Mouse (Mus musculus) neural tube, embryonic 10.5 days (tissue): Measurements from ENCODE around the gene Tdrkh.
A peak's percentile ranks its signal among the peaks of the same experiment; 100 is the strongest.

Experiments used
- DNase-seq: peaks from one replicate; pipeline ENCODE4 v3.0.0-alpha.2; 2017; ENCODE audit warnings: low spot score; ENCODE audit errors: extremely low spot score

Tdrkh gene

GRCm38 (mm10) chr3:94388047-94388446 is 25.0 kb upstream of the Tdrkh start:
- DNase-seq, result no peak

DNA sequence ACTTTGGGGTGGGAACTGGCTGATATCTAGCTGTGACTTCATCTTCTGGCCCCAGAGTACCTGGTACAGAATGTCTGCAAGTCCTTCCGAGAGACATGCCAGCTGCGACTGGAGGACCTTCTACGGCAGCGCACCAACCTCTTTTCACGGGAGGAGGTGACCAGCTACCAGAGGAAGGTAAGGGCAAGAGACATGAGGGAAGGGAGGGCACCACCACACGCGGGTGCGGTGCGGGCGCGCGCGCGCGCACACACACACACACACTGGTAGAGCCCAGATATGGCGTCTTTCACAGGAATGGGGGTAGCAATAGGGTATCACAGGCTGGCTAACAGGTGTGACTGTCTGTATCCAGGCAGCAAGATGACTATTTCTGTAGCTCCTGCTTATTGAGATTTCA is 23.7 kb upstream of the Tdrkh start:
- no peak for DNase-seq

GRCm38 (mm10) chr3:94391001-94391400 is 22.1 kb upstream of the Tdrkh start:
- no peak for DNase-seq

- no peak for DNase-seq
These were observed 20.9 kb upstream of the Tdrkh start for GRCm38 (mm10) chr3:94392128-94392527.

DNA sequence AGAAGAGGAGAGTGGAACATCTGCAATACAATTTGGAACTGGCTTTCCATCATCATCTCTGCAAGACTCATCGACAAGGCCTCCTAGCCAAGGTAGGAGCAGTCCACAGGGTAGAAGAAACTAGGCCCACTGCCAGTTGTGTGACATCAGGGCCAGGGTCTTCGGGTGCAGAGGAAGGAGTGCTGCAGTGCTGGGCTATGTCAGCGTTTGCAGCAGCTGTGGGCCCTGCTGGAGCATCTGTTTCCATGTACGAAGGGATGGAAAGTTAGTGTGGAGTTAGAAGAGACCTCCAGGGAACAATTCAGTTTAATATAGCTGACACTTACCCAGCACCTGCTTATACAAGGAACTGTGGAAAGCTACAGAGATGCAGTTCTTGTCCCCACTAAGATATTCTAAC is 20.0 kb upstream of the Tdrkh start:
- DNase-seq, result no peak

- no peak for DNase-seq
These were observed 16.7 kb upstream of the Tdrkh start for GRCm38 (mm10) chr3:94396336-94396735.

GRCm38 (mm10) chr3:94396851-94397250 is 16.2 kb upstream of the Tdrkh start:
- no peak for DNase-seq

- DNase-seq, result no peak
These were observed 14.9 kb upstream of the Tdrkh start, which contains the start of gene Lingo4 for GRCm38 (mm10) chr3:94398217-94398616. Lingo4 (plus strand) TSS chr3:94398517.

DNA sequence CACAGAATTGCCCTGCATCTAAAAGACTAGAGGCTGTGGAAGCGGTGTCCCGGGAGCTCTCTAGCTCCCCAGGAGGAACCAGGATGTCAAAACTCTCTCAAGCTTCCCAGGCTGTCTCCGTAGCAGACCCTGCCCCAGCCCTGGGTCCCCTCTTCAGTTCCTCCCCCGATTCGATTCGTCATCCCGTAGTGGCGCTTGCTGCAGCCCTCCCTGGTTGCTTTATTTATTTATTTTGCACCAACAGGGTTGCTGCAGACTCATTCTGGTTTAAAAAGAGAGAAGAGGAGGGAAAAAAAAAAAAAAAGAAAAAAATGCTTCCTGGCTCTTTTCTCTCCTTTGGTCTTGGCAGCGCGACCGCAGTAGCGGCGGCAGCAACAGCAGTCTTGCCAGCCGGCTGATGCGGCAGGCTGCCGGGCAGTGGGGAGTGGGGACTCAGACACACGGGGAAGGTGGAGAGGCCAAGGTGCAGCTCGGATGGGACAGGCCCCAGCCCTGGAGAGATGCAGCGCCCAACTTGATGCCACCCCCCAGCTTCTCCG is 14.1 kb upstream of the Tdrkh start:
- peak; percentile 55 for DNase-seq

GRCm38 (mm10) chr3:94399663-94400310 is 13.3 kb upstream of the Tdrkh start:
- peak; percentile 33 for DNase-seq

GRCm38 (mm10) chr3:94402451-94402850 is 10.6 kb upstream of the Tdrkh start:
- no peak for DNase-seq

GRCm38 (mm10) chr3:94404366-94405054 is 8.6 kb upstream of the Tdrkh start:
- no peak for DNase-seq

DNA sequence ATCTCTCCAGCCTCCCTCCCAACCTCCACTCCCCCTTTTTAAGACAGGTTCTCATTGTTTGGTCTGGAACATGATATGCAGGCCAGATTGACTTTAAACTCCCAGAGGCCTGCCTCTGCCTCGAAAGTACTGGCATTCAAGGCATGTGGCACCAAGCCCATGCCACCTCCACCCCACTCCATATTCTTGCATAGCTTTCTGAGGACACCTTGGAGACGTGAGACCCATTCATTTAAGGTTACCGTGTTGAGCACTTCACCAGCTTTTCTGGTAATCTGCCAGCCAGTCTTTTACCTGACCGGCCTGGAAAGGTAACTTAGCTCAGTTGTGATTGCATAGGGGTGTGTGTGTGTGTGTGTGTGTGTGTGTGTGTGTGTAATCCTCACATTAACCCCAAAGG is 7.5 kb upstream of the Tdrkh start:
- no peak for DNase-seq

GRCm38 (mm10) chr3:94412530-94412929 is 543 bp upstream of the Tdrkh start:
- DNase-seq, result no peak

GRCm38 (mm10) chr3:94430980-94431379 is 17.9 kb downstream of the Tdrkh start:
- no peak for DNase-seq

DNA sequence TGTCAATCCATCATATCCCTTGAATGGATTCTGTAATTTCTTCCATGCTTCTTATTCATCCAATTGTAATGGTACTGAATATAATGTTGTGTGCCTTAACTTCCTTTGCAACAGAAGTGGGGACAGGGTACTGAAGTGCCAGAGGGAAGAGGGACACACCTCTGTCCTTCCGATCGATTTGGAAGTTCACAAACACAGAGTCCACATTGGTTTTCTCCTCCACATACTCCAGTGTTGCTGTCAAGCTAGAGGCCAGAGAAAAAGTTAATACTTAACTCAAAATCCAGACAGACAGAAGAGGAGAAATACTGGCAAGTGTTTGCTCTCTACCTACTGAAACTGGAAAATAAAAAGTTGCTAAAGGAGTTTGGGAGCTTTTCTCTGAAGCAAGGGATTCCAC is 21.2 kb downstream of the Tdrkh start:
- no peak for DNase-seq

DNA sequence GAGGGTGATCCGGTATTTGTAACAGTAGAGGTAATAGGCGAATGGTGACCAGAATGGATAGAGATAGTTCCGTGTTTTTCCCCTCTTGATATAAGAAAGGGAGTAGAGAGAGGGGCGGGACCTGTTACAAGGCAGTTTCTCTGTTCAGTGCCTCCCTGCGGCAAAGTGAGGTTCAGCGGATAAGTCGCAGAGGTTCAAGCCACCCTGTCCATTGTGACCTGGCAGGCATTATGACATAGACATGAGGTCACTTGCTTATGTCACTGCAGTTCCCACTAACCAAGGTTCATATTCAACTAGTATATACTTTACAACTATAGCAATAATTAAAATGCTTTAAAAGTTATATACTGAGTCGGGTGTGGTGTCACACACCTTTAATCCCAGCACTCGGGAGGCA is 23.3 kb downstream of the Tdrkh start:
- no peak for DNase-seq

- no peak for DNase-seq
These were observed 28.1 kb downstream of the Tdrkh start for GRCm38 (mm10) chr3:94441182-94441581.

DNA sequence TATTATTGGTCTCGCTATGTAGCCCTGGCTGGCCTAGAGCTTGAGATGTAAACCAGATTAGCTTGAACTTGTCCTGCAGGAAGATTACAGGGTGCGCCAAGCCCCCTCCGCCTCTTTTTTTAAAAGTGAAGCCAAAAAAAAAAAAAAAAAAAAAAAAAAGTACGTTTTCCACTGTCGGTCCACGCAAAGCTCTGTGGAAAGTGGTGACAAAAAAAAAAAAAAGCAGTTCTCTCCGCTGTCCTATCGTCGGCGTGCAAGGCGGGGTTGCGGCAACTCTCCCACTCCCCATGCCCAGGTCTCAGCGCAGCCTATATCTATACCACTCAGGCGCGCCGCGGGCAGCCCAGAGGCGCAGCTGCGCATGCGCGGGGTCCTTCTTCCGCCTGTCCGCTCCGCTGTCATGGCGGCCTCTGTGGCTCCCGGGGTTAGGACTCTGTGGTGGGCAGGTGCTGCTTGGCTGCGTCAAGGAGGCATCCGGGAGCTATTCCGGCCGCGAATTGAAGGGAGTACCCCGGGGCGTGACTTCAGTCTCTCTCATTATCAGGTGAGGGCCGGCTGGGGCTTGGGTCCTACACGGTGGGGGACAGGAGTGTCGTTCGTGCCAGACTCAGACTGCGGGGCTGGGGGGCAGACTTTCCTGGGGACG is 30.0 kb downstream of the Tdrkh start, which contains the start of gene Mrpl9:
Gene Mrpl9, plus strand, starts transcription at position 368 of the 646 bp plus-strand sequence.
- peak; percentile 97 for DNase-seq

DNA sequence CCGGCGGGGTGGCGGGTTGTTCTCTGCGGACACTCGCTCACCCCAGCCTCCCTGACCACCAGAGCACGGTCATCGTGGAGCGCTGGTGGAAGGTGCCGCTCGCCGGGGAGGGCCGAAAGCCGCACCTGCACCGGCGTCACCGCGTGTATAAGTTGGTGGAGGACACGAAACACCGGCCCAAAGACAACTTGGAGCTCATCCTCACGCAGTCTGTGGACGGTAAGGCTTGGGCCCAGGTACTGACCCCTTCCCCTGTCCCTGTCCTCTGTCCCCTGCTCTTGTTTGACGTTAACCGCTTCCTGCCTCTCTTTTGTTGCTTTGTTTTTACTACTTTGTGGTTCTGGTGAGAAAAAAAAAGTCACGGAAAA is 30.5 kb downstream of the Tdrkh start, which contains the start of gene Oaz3:
Gene Oaz3, minus strand, starts transcription at position 319 of the 368 bp plus-strand sequence.
- DNase-seq, result no peak

DNA sequence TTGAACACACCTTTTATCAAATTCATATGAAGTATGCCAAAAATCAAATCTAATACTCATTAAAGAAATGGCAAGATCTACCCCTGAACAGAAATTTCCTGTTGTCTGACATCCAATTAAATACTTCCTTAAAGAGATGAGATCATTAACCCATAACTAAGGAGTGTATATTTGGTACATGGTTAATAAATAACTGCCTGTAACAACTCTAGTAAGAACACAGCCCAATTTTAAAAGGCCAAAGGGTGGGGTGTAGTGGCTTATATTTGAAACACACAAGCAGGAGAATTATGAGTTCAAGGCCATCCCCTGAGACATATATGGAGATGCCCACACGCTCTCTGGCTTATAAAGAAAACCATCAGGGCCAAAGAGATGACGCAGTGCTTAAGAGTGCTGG is 36.3 kb downstream of the Tdrkh start:
- no peak for DNase-seq

DNA sequence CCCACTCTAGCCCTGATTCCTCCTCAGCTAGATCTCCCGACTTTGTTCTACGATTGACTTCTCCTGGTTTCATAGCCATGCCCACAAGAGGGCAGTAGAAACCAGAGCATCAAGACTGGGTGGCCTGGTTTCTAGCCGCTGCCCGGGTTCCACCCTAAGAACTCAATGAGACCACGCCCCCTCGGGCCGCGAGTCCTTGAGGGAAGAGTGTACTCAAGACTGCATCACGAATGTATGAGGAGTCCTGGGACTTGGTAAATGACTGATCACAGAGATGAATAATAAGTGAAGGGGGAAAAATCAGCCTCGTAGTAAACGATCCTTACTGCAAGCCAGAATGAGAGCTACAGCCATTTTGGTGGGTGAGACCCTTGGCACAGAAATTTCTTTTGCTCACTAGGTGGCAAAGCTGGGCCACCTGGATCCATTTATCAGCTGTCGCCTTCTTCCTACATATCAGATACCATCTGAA is 43.5 kb downstream of the Tdrkh start:
- peak; percentile 86 for DNase-seq
